Mouse (Mus musculus) liver, embryonic 12.5 days (tissue): Measurements from ENCODE around the gene Pter. TPM values are rescaled to one million over a fixed set of nuclear protein-coding genes. Genes with fewer than 3 reads are reported as not detected.

ENCODE experiments used
- polyA plus RNA-seq: library from polyadenylated mRNA; unstranded; fragments of >200 nt; fragmentation: Nextera tagmentation; extraction: Ambion mirVana; gene quantifications from 2 replicates; pipeline ENCODE4 v1.2.1, GENCODE M21; 2016

The Pter gene
- polyA plus RNA-seq, 1 experiment from 2014 or later = 27.7 TPM

Other genes with a start within 250 kb of the Pter start
- gene C1ql3, start 87.8 kb downstream of the Pter start, polyA plus RNA-seq = 0.10 and 0.12 TPM in 2 replicates